Mouse (Mus musculus) heart, embryonic 16.5 days (tissue): ENCODE measurements around the gene Supt3. TPM values are rescaled to one million over a fixed set of nuclear protein-coding genes. Genes with fewer than 3 reads are reported as not detected.

ENCODE experiments used
- ATAC-seq: fragments of 200-750 bp; cut with Nextera tagmentation; replicated peaks from 2 replicates; pipeline ENCODE4 v1.8.0; 2017; ENCODE audit warnings: moderate number of reproducible peaks; ENCODE audit not compliant: insufficient read depth, low FRiP score; ENCODE audit errors: extremely low read depth
- H3K27ac ChIP-seq: fragments of 300-500 bp; sonication (generic); 2 replicates; pipeline ENCODE4 v1.5.1; 2014; ENCODE audit warnings: mild to moderate bottlenecking, low read length, control low read depth, moderate library complexity
- H3K27me3 ChIP-seq: fragments of 300-500 bp; sonication (generic); 2 replicates; pipeline ENCODE4 v1.6.1; 2014; ENCODE audit warnings: low read length, mixed read lengths; ENCODE audit not compliant: control insufficient read depth, insufficient read depth
- H3K36me3 ChIP-seq: fragments of 300-500 bp; sonication (generic); 2 replicates; pipeline ENCODE4 v1.6.1; 2014; ENCODE audit not compliant: control insufficient read depth, insufficient read depth
- H3K4me1 ChIP-seq: fragments of 300-500 bp; sonication (generic); 2 replicates; pipeline ENCODE4 v1.6.1; 2014; ENCODE audit warnings: low read length, mixed read lengths; ENCODE audit not compliant: control insufficient read depth, insufficient read depth
- H3K4me2 ChIP-seq: fragments of 300-500 bp; sonication (generic); 2 replicates; pipeline ENCODE4 v1.6.1; 2014; ENCODE audit warnings: low read depth, mild to moderate bottlenecking, control low read depth, low read length
- H3K4me3 ChIP-seq: fragments of 300-500 bp; sonication (generic); 2 replicates; pipeline ENCODE4 v1.5.1; 2014; ENCODE audit warnings: mild to moderate bottlenecking, control low read depth, low read length
- H3K9ac ChIP-seq: fragments of 300-500 bp; sonication (generic); 2 replicates; pipeline ENCODE4 v1.6.1; 2014; ENCODE audit warnings: low read length, control low read depth
- H3K9me3 ChIP-seq: fragments of 300-500 bp; sonication (generic); replicated peaks from 2 replicates; pipeline ENCODE4 v1.6.1; 2016; ENCODE audit warnings: low read length; ENCODE audit not compliant: control insufficient read depth
- WGBS: fragments of 180-500 bp; shearing (Covaris S2); extraction: QIAGEN DNeasy Blood & Tissue Kit; methylation state at CpG from one replicate; pipeline ENCODE4 v1.1.7; 2014; 5-methylcytosine and 5-hydroxymethylcytosine counted together
- polyA plus RNA-seq: library from polyadenylated mRNA; unstranded; fragments of >200 nt; fragmentation: Nextera tagmentation; extraction: Ambion mirVana; gene quantifications from 2 replicates; pipeline ENCODE4 v1.2.1, GENCODE M21; 2015

Supt3 gene
- polyA plus RNA-seq, 1 experiment from 2014 or later = 24.3 TPM

GRCm38 (mm10) chr17:45016746-45017145 is 239.8 kb downstream of the Supt3 start:
- Histone ChIP-seq H3K36me3 (no peaks in the 10 kb centered on the region), H3K9ac (no peak overlapping the region), H3K27ac (no peak overlapping the region), H3K4me1 (peaks cover 9% of the 10 kb centered on the region), H3K4me2 (no peak overlapping the region), H3K9me3 (no peaks in the 10 kb centered on the region), H3K4me3 (no peak overlapping the region), H3K27me3 (no peaks in the 10 kb centered on the region)
- no peak for ATAC-seq
- WGBS = 76% methylated on average over 4 of the region's 4 CpGs

- H3K36me3 ChIP-seq = no peaks in the 10 kb centered on the region
- no peak overlapping the region for H3K4me3 ChIP-seq
- no peak overlapping the region for H3K4me2 ChIP-seq
- ATAC-seq = peak; percentile 70
- no peaks in the 10 kb centered on the region for H3K27me3 ChIP-seq
- 45% methylated on average over 8 of the region's 8 CpGs for WGBS
- 0 out of 2 replicates have a peak overlapping the region, but pooled peaks have one; percentile 6 for H3K9ac ChIP-seq
- peak overlapping the region; percentile 80 for H3K27ac ChIP-seq
- peaks cover 9% of the 10 kb centered on the region for H3K4me1 ChIP-seq
- no peaks in the 10 kb centered on the region for H3K9me3 ChIP-seq
Measured at GRCm38 (mm10) chr17:45020155-45020930, 243.4 kb downstream of the Supt3 start.

GRCm38 (mm10) chr17:45028441-45028840 is 251.5 kb downstream of the Supt3 start:
- H3K9me3 ChIP-seq = no peaks in the 10 kb centered on the region
- ATAC-seq = peak; percentile 76; the same call in 1 of the 2 replicates
- 31% methylated on average over 3 of the region's 3 CpGs for WGBS
- no peak overlapping the region for H3K9ac ChIP-seq
- no peaks in the 10 kb centered on the region for H3K36me3 ChIP-seq
- no peaks in the 10 kb centered on the region for H3K27me3 ChIP-seq
- no peak overlapping the region for H3K4me2 ChIP-seq
- H3K27ac ChIP-seq = no peak overlapping the region
- H3K4me3 ChIP-seq = no peak overlapping the region
- H3K4me1 ChIP-seq = peaks cover 7% of the 10 kb centered on the region; the same call in 1 of the 2 replicates

GRCm38 (mm10) chr17:45029106-45029505 is 252.2 kb downstream of the Supt3 start:
- no peak for ATAC-seq
- Histone ChIP-seq H3K4me1 (peaks cover 7% of the 10 kb centered on the region; the same call in 1 of the 2 replicates), H3K27ac (no peak overlapping the region), H3K27me3 (no peaks in the 10 kb centered on the region), H3K4me3 (no peak overlapping the region), H3K36me3 (no peaks in the 10 kb centered on the region), H3K9ac (no peak overlapping the region), H3K9me3 (no peaks in the 10 kb centered on the region), H3K4me2 (no peak overlapping the region)
- WGBS = 91% methylated on average over 1 of the region's 1 CpGs

- H3K27me3 ChIP-seq = no peaks in the 10 kb centered on the region
- ATAC-seq = no peak
- H3K4me1 ChIP-seq = peaks cover 7% of the 10 kb centered on the region; the same call in 1 of the 2 replicates
- H3K36me3 ChIP-seq = no peaks in the 10 kb centered on the region
- no peaks in the 10 kb centered on the region for H3K9me3 ChIP-seq
- no peak overlapping the region for H3K4me3 ChIP-seq
- 71% methylated on average over 6 of the region's 6 CpGs for WGBS
- H3K27ac ChIP-seq = no peak overlapping the region
- H3K9ac ChIP-seq = no peak overlapping the region
- no peak overlapping the region for H3K4me2 ChIP-seq
Measured at GRCm38 (mm10) chr17:45032209-45032608, 255.3 kb downstream of the Supt3 start.

DNA sequence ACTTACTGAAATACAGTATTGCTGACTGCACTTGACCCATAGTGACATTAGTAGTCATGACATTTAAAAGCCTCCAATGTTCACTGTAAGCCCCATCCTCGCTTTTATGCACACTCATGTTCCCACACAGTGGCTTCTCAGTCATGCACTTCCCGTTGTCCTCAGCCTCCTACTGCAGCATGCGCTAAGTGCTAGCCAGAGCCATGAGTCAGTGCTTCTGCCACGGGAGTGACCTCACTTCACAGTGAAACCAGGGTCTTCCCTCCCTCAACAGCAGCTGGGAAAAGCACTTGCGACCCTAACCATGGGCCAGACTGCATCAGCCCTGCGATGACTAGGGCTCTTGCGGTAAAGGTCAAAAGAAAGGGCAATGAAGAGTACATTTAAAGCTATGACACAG is 256.7 kb downstream of the Supt3 start:
- no peak overlapping the region for H3K4me3 ChIP-seq
- ATAC-seq = no peak
- H3K27ac ChIP-seq = no peak overlapping the region
- H3K27me3 ChIP-seq = no peaks in the 10 kb centered on the region
- WGBS = 47% methylated on average over 7 of the region's 7 CpGs
- no peaks in the 10 kb centered on the region for H3K36me3 ChIP-seq
- no peak overlapping the region for H3K4me2 ChIP-seq
- no peaks in the 10 kb centered on the region for H3K9me3 ChIP-seq
- H3K4me1 ChIP-seq = peaks cover 4% of the 10 kb centered on the region; the same call in 1 of the 2 replicates
- H3K9ac ChIP-seq = no peak overlapping the region

DNA sequence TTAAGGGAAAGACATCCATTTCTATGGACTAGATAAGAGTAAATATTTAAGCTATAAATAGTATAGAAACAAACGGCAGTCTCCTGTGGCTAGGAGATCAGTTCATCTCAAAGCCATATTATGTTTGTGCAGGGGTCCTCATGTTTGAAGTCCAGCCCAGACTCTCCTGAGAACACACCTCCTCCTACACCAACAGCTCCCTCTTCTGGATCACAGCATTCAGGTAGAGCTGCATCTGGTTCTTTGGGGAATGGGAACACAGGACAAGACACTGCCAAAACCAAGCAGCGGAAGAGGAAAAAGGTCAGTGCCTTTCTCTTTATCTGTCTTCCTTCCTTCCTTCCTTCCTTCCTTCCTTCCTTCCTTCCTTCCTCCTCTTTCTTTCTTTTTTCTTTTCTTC is 264.1 kb downstream of the Supt3 start:
- 64% methylated on average over 2 of the region's 2 CpGs for WGBS
- Histone ChIP-seq H3K9ac (no peak overlapping the region), H3K27me3 (no peaks in the 10 kb centered on the region), H3K4me2 (no peak overlapping the region), H3K36me3 (peaks cover 6% of the 10 kb centered on the region; the same call in 1 of the 2 replicates), H3K4me1 (no peaks in the 10 kb centered on the region), H3K27ac (no peak overlapping the region), H3K9me3 (no peaks in the 10 kb centered on the region), H3K4me3 (no peak overlapping the region)
- ATAC-seq = no peak

DNA sequence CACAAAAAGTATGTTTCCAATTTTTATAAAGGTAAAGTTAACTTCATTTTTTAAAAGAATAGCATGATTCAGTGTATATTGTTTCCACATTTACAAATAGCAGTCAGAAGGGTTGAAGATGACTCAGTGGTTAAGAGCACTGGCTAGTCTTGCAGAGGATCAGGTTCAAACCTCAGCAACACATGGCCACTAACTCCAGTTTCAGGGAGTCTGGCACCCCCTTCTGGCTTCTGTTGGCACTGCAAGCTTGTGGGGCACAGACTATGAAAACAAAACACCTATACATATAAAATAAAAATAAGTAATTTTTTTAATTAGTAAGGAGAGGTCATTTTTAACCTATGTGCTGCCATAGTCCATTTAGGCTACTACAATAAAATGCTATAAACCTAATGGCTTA is 268.9 kb downstream of the Supt3 start:
- no peak overlapping the region for H3K4me3 ChIP-seq
- H3K9me3 ChIP-seq = no peaks in the 10 kb centered on the region
- no peaks in the 10 kb centered on the region for H3K27me3 ChIP-seq
- H3K4me1 ChIP-seq = no peaks in the 10 kb centered on the region
- no peak overlapping the region for H3K4me2 ChIP-seq
- no peak overlapping the region for H3K27ac ChIP-seq
- no peak overlapping the region for H3K9ac ChIP-seq
- H3K36me3 ChIP-seq = peaks cover 6% of the 10 kb centered on the region; the same call in 1 of the 2 replicates
- ATAC-seq = no peak

- H3K9me3 ChIP-seq = no peaks in the 10 kb centered on the region
- no peaks in the 10 kb centered on the region for H3K4me1 ChIP-seq
- no peaks in the 10 kb centered on the region for H3K27me3 ChIP-seq
- H3K4me3 ChIP-seq = no peak overlapping the region
- no peak overlapping the region for H3K9ac ChIP-seq
- no peak overlapping the region for H3K4me2 ChIP-seq
- ATAC-seq = no peak
- no peak overlapping the region for H3K27ac ChIP-seq
- 85% methylated on average over 3 of the region's 3 CpGs for WGBS
- H3K36me3 ChIP-seq = peaks cover 6% of the 10 kb centered on the region; the same call in 1 of the 2 replicates
Measured at GRCm38 (mm10) chr17:45046583-45046982, 269.6 kb downstream of the Supt3 start.
